Mouse (Mus musculus) natural killer cell, adult 2 months (primary cell): Measurements from ENCODE around the gene Epb41l1.

Experiments used
- DNase-seq, 2 experiments: peaks; one replicate each; pipeline ENCODE4 v3.0.0; 2022; ENCODE audit warnings: low spot score in 2 of 2

The Epb41l1 gene

DNA sequence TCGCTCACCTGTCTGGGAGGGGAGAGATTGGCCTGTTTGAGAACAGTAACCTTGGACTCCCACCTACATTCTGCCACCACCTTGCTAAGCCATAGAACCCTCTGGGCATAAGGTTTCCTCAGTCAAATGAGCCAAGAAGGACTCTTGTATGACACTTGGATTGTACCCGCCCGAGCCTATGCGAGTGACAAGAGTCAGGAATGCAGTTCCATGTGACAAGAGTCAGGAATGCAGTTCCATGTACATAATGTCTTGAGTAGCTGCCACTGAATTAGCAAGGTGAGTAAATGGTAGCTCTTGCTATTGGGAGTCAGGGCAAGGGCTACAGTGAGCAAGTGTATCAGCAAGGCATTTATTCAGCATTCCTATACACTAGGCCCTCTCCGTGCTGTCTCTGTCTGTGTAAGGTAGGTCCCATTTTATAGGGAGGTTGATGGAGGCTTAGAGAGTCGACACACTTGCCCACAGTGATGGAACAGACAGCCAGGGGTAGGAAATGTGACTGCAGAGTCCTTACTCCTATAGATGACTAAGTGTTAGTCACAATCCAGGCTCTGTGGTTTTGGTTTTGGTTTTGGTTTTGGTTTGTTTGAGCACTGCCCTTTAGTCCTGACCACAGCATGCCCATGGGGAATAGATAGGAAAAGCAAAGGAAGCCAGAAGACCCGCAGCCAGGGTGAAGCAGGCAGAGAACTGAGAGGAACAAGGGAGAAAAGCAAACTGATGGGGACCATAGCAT lies 118.3 kb downstream of the Epb41l1 start:
- DNase-seq = no peak

DNA sequence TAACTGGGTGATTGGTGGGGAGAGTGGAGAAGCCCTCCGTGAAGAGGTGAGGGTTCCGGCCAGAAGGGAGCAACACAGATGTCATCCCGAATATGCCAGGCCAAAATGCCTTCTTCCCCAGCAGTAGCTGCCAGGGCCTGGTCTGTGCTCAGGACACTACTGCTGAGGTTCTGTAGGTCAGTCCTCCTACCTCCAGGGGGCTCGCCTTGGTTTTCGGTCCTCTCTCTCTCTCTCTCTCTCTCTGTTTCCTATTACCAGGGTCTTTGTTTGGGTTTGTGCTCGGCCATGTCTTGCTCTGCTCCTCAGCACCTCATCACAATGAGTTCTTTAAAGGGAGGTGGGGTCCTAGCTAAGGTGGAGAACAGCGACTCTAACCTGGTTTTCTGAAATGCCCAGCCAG lies 120.3 kb downstream of the Epb41l1 start:
- no peak for DNase-seq

DNA sequence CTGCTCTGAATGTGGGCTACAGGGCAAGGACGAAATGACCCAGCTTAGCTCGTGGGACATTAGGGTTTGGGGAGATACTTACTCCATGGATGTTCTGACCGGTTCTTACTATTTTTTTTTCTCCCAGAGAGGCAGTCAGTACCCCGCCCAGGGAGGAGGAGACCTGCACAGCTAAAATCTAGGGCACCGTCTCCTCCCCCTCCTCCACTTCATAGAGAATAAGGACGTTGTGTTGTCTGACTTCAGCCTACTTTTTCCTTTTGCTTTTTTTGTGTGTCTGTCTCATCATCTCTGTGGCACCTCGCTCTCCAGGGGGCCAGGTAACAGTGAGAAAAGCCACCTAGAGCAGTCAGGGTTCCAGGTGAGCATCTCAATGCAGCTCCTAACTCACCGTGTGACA lies 121.7 kb downstream of the Epb41l1 start:
- DNase-seq = no peak

- no peak for DNase-seq
Measured at GRCm38 (mm10) chr2:156543804-156544203, 123.1 kb downstream of the Epb41l1 start.

DNA sequence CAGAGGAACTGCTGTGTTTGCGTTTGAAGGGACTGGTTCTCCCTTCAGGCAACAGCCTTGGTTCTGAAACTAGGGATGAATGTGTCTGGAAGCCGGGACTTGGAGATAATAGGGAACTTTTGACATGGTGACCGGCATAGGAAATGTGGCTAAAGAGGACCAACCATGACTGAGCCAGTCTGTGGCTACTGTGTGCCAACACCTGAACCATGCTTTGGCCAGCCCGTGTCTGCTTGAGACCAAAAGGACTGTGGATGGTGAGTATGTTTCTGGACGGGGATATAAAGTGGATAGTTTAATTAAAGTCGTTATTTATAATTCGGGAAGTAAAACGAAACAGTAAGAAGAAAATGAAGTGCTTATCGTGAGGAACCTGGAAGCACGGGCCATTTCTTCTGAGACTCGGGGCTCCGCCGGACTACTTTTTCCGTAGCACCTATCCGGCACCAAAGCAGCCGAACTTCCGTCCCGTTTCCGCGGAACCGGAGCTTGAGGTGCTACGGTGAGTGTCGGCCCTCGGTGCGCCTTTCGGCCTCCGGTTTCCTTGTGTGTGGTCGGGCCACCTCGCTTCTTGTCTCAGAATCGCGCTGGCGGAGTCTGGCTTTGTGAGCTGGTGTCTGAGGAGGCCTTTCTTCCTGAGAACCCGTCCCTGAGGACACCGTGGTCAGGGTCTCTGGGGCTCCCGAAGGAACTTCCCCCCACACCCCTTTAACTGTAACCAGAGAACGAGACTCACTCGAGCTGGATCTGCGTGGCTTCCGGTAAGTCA lies 126.6 kb downstream of the Epb41l1 start, which contains the start of gene Aar2:
Aar2 (plus strand) TSS at position 462 of the 769 bp plus-strand sequence.
- DNase-seq = peak; percentile 74 to 82

DNA sequence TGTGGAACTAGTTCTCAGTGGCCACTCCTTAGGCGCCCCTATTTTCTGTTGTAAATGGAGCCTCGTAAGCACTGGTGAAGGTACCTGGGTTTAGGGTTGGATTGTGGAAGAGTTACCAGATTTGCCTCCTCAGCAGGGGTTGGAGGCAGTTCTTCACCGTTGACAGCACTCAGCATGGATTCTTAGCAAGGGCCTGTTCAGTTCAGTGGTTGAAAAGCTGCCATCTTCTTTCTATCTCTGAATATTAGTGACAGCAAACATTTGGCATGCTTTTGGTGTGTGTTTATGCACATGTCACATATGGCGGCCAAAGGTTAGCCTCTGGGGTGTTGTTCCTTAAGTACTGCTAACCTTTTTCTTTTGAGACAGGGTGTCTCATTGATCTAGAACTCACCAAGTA lies 131.7 kb downstream of the Epb41l1 start:
- DNase-seq = no peak

DNA sequence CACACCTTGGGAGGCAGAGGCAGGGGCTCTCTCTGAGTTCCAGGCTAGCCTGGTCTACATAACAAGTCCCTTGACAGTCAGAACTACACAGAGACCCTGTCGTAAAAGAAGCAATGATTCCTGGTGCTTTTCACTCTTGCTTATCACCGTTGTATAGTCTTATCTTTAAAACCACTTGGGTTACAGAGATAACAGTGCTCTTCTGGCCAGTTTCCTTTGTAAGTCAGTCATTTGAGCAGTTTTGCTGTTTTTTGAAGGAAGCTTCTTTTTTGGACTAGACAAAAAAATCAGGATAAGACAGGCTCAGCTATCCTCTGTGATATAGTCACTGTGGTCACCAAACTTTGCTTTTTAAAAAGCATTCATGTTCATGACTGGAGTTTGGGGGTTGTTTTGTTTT lies 141.1 kb downstream of the Epb41l1 start:
- no peak for DNase-seq

DNA sequence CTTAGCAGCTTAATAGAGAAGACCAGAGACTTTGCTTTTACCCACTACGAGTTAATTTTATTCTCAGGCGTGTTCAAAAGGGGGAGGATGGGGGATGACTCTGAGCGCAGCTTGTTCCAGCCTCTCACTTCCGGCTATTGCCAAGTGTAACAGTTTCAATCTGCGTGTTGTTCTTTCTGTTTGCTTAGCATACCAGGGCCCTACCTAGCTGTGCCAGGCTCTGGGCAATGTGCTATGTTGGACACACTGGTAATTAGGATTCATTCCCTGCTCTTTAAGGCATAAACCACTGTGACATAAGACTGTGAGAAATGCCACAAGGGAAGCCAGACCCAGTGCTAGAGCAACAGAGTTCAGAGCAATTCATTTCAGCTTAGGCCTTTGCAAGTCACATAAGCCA lies 142.8 kb downstream of the Epb41l1 start:
- DNase-seq = no peak

DNA sequence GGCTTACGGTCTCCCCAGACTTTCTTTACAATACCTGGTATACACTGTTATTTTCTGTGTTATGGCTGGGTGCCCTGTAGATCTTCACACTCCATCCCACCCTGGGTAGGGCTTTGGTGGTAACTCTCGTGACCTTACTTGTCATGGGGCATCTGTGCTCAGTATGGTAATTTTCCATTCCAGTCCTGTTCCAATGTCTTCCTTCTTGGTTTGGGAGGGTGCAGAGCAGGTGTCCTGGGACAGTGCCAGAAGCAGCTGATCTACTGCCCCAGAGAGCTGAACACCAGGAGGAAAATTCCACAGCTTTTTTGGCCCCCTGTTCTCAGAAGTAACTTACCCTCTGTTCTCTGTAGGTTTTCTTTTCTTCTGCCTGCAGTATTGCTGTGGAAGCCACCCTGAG lies 145.8 kb downstream of the Epb41l1 start:
- DNase-seq = no peak

- no peak for DNase-seq
Measured at GRCm38 (mm10) chr2:156568647-156569046, 147.9 kb downstream of the Epb41l1 start.

DNA sequence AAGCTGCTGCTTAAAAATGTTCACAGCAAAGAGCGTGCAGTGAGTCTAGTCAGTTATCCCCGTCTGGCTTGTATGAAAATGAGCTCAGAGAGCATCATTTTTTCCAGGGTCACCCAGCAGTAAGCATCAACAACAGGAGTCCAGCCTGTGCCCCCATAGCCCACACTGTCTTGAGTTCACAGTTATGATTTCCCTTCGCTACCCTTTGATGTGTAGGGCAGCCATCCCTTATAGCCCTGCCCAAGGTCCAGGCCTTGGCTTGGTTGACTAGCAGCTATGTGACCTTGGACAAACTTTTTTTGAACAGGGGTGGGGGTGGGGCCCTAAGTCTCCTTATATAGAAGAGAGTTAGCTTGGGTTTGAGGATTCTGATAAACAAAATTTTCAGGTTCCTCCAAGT lies 148.6 kb downstream of the Epb41l1 start:
- no peak for DNase-seq

GRCm38 (mm10) chr2:156571521-156571920 lies 150.8 kb downstream of the Epb41l1 start:
- no peak for DNase-seq

GRCm38 (mm10) chr2:156576850-156577587 lies 156.3 kb downstream of the Epb41l1 start:
- DNase-seq = no peak

- DNase-seq = no peak
Measured at GRCm38 (mm10) chr2:156580507-156580906, 159.8 kb downstream of the Epb41l1 start.

GRCm38 (mm10) chr2:156581244-156581643 lies 160.5 kb downstream of the Epb41l1 start:
- no peak for DNase-seq

GRCm38 (mm10) chr2:156582887-156583286 lies 162.2 kb downstream of the Epb41l1 start:
- no peak for DNase-seq

DNA sequence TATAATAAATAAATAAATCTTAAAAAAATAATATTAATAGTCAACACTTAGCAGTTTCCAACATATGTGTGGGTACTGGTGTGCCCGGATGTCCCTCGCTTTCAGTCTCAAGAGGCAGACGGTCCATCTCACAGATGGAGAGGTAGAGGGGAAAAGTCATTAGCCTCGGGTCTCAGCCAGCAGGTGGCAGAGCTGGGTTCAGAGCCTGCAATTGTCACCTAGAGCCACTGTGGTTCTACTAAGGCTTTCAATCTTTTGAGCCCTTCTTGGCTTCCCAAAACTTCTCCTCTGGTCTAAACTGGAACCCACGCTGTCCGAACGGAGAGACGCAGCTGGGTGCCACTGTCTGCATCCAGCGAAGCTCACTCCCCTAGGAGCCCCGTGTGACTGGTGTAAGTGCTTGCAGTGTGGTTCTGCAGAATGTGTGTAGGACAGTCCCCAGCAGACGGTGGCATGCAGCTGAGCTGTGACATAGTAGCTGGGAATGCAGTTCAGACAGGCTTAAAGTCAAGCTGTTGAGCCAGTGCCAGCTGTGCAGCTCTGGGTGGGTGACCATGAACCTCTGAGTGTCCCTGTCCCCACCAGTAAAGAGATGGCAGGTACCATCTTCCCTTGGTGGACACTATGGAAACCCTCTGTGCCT lies 163.6 kb downstream of the Epb41l1 start:
- DNase-seq = no peak

DNA sequence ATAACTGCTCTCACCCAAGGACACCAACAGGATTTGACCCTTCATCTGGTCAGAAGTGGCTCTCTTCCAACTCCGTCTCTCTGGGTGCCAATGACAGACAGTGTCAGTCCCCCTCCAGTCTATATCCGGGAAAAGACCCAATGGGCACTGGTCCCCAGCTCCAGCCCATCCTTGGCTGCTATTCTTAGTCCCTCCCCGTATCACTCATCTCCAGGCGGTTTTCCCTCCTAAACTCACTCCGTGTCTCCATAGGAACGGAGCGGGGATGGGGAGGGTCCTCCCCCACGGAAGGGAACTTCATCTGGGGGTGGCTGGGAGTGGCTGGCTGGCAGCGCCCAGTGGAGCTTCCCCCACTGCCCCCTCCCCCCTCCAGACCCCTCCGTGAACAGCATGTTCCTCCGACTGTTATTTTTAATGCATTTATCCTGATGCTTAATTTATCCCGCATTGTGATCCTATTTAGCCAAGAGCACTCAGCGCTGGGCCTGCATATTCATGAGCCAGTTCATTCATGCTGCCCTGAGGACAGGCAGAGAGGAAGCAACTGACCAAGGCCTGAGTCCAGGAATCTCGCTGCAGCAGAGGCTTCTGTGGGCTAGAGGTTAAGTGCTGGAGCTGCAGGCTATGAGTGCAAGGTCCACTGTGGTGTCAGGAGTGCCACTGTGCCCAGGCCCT lies 164.2 kb downstream of the Epb41l1 start:
- DNase-seq = no peak

- DNase-seq = no peak
Measured at GRCm38 (mm10) chr2:156589481-156589880, 168.8 kb downstream of the Epb41l1 start.
